Mouse (Mus musculus) neural tube, embryonic 12.5 days (tissue): ENCODE measurements around the gene Smpd3. TPM values are rescaled to one million over a fixed set of nuclear protein-coding genes. Genes with fewer than 3 reads are reported as not detected.
A peak's percentile ranks its signal among the peaks of the same experiment; 100 is the strongest.

ENCODE experiments used
- ATAC-seq: fragments of 200-750 bp; cut with Nextera tagmentation; 2 replicates; pipeline ENCODE4 v1.8.0; 2017; ENCODE audit warnings: low read depth, mild to moderate bottlenecking, moderate TSS enrichment, moderate library complexity; ENCODE audit not compliant: low FRiP score
- H3K27ac ChIP-seq: fragments of 300-500 bp; sonication (generic); 2 replicates; pipeline ENCODE4 v1.5.1; 2016
- H3K27me3 ChIP-seq: fragments of 300-500 bp; sonication (generic); replicated peaks from 2 replicates; pipeline ENCODE4 v1.6.1; 2016; ENCODE audit warnings: mild to moderate bottlenecking
- H3K36me3 ChIP-seq: fragments of 300-500 bp; sonication (generic); 2 replicates; pipeline ENCODE4 v1.6.1; 2016; ENCODE audit warnings: mild to moderate bottlenecking
- H3K4me1 ChIP-seq: fragments of 300-500 bp; sonication (generic); 2 replicates; pipeline ENCODE4 v1.6.1; 2016
- H3K4me2 ChIP-seq: fragments of 300-500 bp; sonication (generic); replicated peaks from 2 replicates; pipeline ENCODE4 v1.6.1; 2016; ENCODE audit warnings: mild to moderate bottlenecking
- H3K4me3 ChIP-seq: fragments of 300-500 bp; sonication (generic); 2 replicates; pipeline ENCODE4 v1.5.1; 2016
- H3K9ac ChIP-seq: fragments of 300-500 bp; sonication (generic); 2 replicates; pipeline ENCODE4 v1.6.1; 2016; ENCODE audit warnings: mild to moderate bottlenecking
- H3K9me3 ChIP-seq: fragments of 300-500 bp; sonication (generic); 2 replicates; pipeline ENCODE4 v1.6.1; 2016; ENCODE audit warnings: mild to moderate bottlenecking
- WGBS: fragments of 180-500 bp; shearing (Covaris S2); methylation state at CpG from one replicate; pipeline ENCODE4 v1.1.7; 2016; 5-methylcytosine and 5-hydroxymethylcytosine counted together
- polyA plus RNA-seq: library from polyadenylated mRNA; unstranded; fragments of >200 nt; fragmentation: Nextera tagmentation; extraction: Ambion mirVana; gene quantifications from 2 replicates; pipeline ENCODE4 v1.2.1, GENCODE M21; 2016

Gene Smpd3
- polyA plus RNA-seq, 1 experiment from 2014 or later = 34.2 TPM

- Histone ChIP-seq H3K4me1 (no peaks in the 10 kb centered on the region), H3K27me3 (no peaks in the 10 kb centered on the region), H3K4me3 (no peak overlapping the region), H3K36me3 (peaks cover 4% of the 10 kb centered on the region; the same call in 1 of the 2 replicates), H3K9ac (no peak overlapping the region), H3K4me2 (no peak overlapping the region), H3K27ac (no peak overlapping the region), H3K9me3 (no peaks in the 10 kb centered on the region)
- no peak for ATAC-seq
- WGBS = 48% methylated on average over 5 of the region's 5 CpGs
Observed at GRCm38 (mm10) chr8:106280154-106280553, 57.6 kb downstream of the Smpd3 start.

DNA sequence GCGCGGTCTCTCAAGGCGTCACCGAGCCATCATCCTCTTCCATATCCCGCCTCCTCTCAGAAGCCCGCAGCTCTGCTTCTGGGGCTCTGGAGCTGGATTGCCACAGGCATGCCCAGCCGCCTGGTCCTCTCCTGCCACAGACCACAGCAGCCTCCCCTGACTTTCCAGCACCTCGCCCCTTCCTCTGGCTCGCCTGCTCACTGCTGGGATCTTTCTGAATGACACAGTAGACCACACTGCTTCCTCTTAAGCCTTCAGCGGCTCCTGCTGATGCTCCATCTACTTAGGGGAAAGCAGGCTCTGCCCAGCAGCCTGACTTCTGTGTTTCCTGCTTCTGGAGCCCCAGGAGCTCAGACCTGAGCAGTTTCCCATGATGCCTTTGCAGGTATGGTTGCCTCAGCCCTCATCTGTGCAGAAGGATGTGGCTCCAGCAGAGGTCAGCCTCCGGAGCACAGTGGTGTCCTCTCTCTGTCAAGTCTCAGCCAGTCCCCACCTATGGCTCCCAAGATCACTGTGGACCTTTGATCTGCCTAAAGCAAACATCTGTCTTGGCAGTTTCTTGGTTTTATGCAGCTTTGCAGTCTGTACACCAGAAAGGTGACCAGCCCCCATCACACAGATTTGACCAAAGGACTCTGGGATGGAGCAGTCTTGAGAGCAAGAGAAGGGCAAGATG is 59.3 kb downstream of the Smpd3 start:
- no peak overlapping the region for H3K27ac ChIP-seq
- H3K27me3 ChIP-seq = no peaks in the 10 kb centered on the region
- H3K9ac ChIP-seq = no peak overlapping the region
- peaks cover 4% of the 10 kb centered on the region; the same call in 1 of the 2 replicates for H3K36me3 ChIP-seq
- ATAC-seq = no peak
- WGBS = 86% methylated on average over 11 of the region's 11 CpGs
- no peak overlapping the region for H3K4me2 ChIP-seq
- H3K4me3 ChIP-seq = no peak overlapping the region
- no peaks in the 10 kb centered on the region for H3K4me1 ChIP-seq
- H3K9me3 ChIP-seq = no peaks in the 10 kb centered on the region

GRCm38 (mm10) chr8:106276709-106277317 is 61.0 kb downstream of the Smpd3 start:
- Histone ChIP-seq H3K4me2 (no peak overlapping the region), H3K9me3 (no peaks in the 10 kb centered on the region), H3K27me3 (no peaks in the 10 kb centered on the region), H3K36me3 (peaks cover 4% of the 10 kb centered on the region; the same call in 1 of the 2 replicates), H3K9ac (no peak overlapping the region), H3K4me3 (no peak overlapping the region), H3K27ac (no peak overlapping the region), H3K4me1 (no peaks in the 10 kb centered on the region; the same call in 1 of the 2 replicates)
- WGBS = 91% methylated on average over 5 of the region's 5 CpGs
- no peak for ATAC-seq

- Histone ChIP-seq H3K36me3 (no peaks in the 10 kb centered on the region), H3K27ac (no peak overlapping the region), H3K4me1 (peaks cover 32% of the 10 kb centered on the region), H3K27me3 (no peaks in the 10 kb centered on the region), H3K4me2 (no peak overlapping the region), H3K9ac (no peak overlapping the region), H3K9me3 (no peaks in the 10 kb centered on the region), H3K4me3 (no peak overlapping the region)
- no peak for ATAC-seq
- WGBS = 91% methylated on average over 3 of the region's 3 CpGs
Observed at GRCm38 (mm10) chr8:106273468-106273867, 64.3 kb downstream of the Smpd3 start.

DNA sequence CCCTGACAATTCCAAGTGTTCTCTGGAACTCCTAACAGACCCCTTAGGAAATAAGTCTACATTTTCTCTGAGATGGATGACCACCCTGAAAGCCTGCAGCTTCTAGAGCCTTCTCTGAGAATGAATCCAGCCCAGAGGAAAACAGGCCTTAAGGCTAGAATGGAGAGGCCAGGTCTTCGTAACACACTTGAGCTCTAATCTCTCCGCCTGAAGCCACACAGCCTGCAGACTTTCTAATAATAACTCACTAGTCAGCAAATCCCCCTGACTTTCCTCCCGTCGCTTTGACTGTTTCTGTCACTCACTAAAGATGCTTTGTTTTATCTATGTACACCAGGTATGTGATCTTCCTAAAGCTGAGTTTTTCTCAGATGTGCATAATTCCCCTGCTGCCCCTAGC is 66.4 kb downstream of the Smpd3 start:
- peaks cover 32% of the 10 kb centered on the region for H3K4me1 ChIP-seq
- H3K9me3 ChIP-seq = no peaks in the 10 kb centered on the region
- ATAC-seq = no peak
- H3K4me3 ChIP-seq = no peak overlapping the region
- no peak overlapping the region for H3K4me2 ChIP-seq
- H3K36me3 ChIP-seq = no peaks in the 10 kb centered on the region
- WGBS = 70% methylated on average over 4 of the region's 4 CpGs
- no peak overlapping the region for H3K27ac ChIP-seq
- H3K9ac ChIP-seq = no peak overlapping the region
- no peaks in the 10 kb centered on the region for H3K27me3 ChIP-seq

- WGBS = 16% methylated on average over 5 of the region's 5 CpGs
- Histone ChIP-seq H3K4me2 (peak overlapping the region; percentile 16; the same call in 1 of the 2 replicates), H3K9me3 (no peaks in the 10 kb centered on the region), H3K9ac (no peak overlapping the region), H3K27ac (no peak overlapping the region), H3K4me3 (no peak overlapping the region), H3K27me3 (no peaks in the 10 kb centered on the region), H3K36me3 (peaks cover 2% of the 10 kb centered on the region; the same call in 1 of the 2 replicates), H3K4me1 (peaks cover 32% of the 10 kb centered on the region)
- peak; percentile 70 for ATAC-seq
Observed at GRCm38 (mm10) chr8:106270804-106271203, 67.0 kb downstream of the Smpd3 start.

- H3K9ac ChIP-seq = no peak overlapping the region
- H3K9me3 ChIP-seq = no peaks in the 10 kb centered on the region
- H3K4me3 ChIP-seq = no peak overlapping the region
- peaks cover 32% of the 10 kb centered on the region for H3K4me1 ChIP-seq
- 71% methylated on average over 5 of the region's 5 CpGs for WGBS
- no peak overlapping the region for H3K4me2 ChIP-seq
- no peaks in the 10 kb centered on the region for H3K27me3 ChIP-seq
- no peak overlapping the region for H3K27ac ChIP-seq
- no peak for ATAC-seq
- H3K36me3 ChIP-seq = peaks cover 20% of the 10 kb centered on the region
Observed at GRCm38 (mm10) chr8:106268710-106269346, 69.0 kb downstream of the Smpd3 start.

- H3K9me3 ChIP-seq = no peaks in the 10 kb centered on the region
- no peak overlapping the region for H3K27ac ChIP-seq
- H3K4me2 ChIP-seq = no peak overlapping the region
- no peak for ATAC-seq
- no peak overlapping the region for H3K4me3 ChIP-seq
- H3K4me1 ChIP-seq = peaks cover 26% of the 10 kb centered on the region
- WGBS = 88% methylated on average over 17 of the region's 17 CpGs
- H3K9ac ChIP-seq = no peak overlapping the region
- peaks cover 41% of the 10 kb centered on the region for H3K36me3 ChIP-seq
- no peaks in the 10 kb centered on the region for H3K27me3 ChIP-seq
Observed at GRCm38 (mm10) chr8:106265398-106265797, 72.4 kb downstream of the Smpd3 start.

GRCm38 (mm10) chr8:106263928-106264327 is 73.9 kb downstream of the Smpd3 start:
- Histone ChIP-seq H3K36me3 (peaks cover 54% of the 10 kb centered on the region), H3K27ac (no peak overlapping the region)

DNA sequence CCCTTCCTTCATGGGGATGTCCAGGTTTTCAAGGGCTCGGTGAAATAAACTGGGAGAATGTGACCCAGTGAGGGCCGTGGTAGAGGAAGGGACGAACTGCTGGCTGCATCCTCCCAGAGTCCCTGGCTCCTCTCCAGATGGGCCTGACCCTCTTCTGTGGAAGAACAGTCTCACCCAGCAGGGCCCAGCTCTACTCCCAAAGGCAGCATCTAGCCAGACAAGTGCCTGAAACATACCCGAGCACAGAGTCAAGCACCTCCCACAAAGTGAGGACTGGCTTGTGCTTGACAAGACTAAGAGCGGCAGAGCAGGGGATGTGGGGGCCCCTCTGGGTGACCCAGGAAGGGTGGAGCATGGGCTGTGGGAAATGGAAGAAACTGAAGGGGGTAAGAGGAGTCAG is 75.4 kb downstream of the Smpd3 start:
- H3K4me1 ChIP-seq = peaks cover 8% of the 10 kb centered on the region; the same call in 1 of the 2 replicates
- H3K4me2 ChIP-seq = no peak overlapping the region
- H3K36me3 ChIP-seq = peaks cover 66% of the 10 kb centered on the region
- 81% methylated on average over 5 of the region's 5 CpGs for WGBS
- H3K4me3 ChIP-seq = no peak overlapping the region
- no peak for ATAC-seq
- no peak overlapping the region for H3K27ac ChIP-seq
- no peaks in the 10 kb centered on the region for H3K27me3 ChIP-seq
- no peaks in the 10 kb centered on the region for H3K9me3 ChIP-seq
- H3K9ac ChIP-seq = no peak overlapping the region

More at GRCm38 (mm10) chr8:106263928-106264327, 73.9 kb downstream of the Smpd3 start:
- Histone ChIP-seq H3K9me3 (no peaks in the 10 kb centered on the region), H3K4me3 (no peak overlapping the region), H3K27me3 (no peaks in the 10 kb centered on the region), H3K4me1 (peaks cover 13% of the 10 kb centered on the region), H3K9ac (no peak overlapping the region), H3K4me2 (no peak overlapping the region)
- ATAC-seq = no peak
- 79% methylated on average over 4 of the region's 4 CpGs for WGBS

DNA sequence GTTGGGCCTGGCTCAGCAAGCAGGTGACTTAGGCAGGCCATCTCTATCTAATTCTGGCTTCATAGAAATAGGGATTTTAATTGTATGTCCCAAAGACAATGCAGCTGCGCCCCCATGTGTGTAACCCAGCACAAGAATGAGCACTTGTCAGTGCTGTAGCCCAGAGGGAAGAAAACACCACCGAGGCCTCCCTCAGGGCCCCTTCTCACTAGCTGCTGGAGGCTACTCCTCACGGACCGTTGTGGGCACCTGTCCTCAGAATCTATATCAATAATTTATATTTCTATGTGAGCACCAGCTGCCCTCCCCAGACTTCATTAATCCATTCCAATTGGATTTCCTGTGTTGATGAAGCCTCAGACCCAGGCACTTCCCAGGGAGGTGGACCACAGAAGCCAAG is 76.9 kb downstream of the Smpd3 start:
- H3K36me3 ChIP-seq = peaks cover 74% of the 10 kb centered on the region
- no peak overlapping the region for H3K27ac ChIP-seq
- no peaks in the 10 kb centered on the region for H3K9me3 ChIP-seq
- no peak overlapping the region for H3K4me3 ChIP-seq
- ATAC-seq = no peak
- WGBS = 75% methylated on average over 4 of the region's 4 CpGs
- peak overlapping the region; percentile 13; the same call in 1 of the 2 replicates for H3K9ac ChIP-seq
- H3K4me1 ChIP-seq = peaks cover 8% of the 10 kb centered on the region; the same call in 1 of the 2 replicates
- no peaks in the 10 kb centered on the region for H3K27me3 ChIP-seq
- no peak overlapping the region for H3K4me2 ChIP-seq

GRCm38 (mm10) chr8:106259579-106260255 is 78.1 kb downstream of the Smpd3 start:
- Histone ChIP-seq H3K4me3 (no peak overlapping the region), H3K27me3 (no peaks in the 10 kb centered on the region), H3K9me3 (no peaks in the 10 kb centered on the region), H3K4me2 (no peak overlapping the region), H3K36me3 (peaks cover 74% of the 10 kb centered on the region), H3K27ac (no peak overlapping the region), H3K9ac (no peak overlapping the region), H3K4me1 (peaks cover 8% of the 10 kb centered on the region; the same call in 1 of the 2 replicates)
- 92% methylated on average over 10 of the region's 10 CpGs for WGBS
- ATAC-seq = no peak
